Mouse (Mus musculus) cerebellum, adult 2 months (tissue): ENCODE measurements around the gene Cdkl2.

Source experiments
- CTCF ChIP-seq: fragments of 200-500 bp; IDR thresholded peaks from 2 replicates; pipeline ENCODE4 v1.5.1; 2011; ENCODE audit warnings: low read depth, mild to moderate bottlenecking, control low read depth, low read length, moderate library complexity, borderline replicate concordance; ENCODE audit not compliant: insufficient read depth
- POLR2A ChIP-seq: fragments of 200-500 bp; IDR thresholded peaks from 2 replicates; pipeline ENCODE4 v1.6.1; 2011; ENCODE audit warnings: low read length, control low read depth, borderline replicate concordance; ENCODE audit not compliant: insufficient read depth

- TF ChIP-seq CTCF (no peak), POLR2A (no peak)
These were observed 36.7 kb upstream of the Cdkl2 start for GRCm38 (mm10) chr5:92080400-92080799.
